Mouse (Mus musculus): ENCODE data around the gene Klhl12. TPM values are rescaled to one million over a fixed set of nuclear protein-coding genes. Genes with fewer than 3 reads are reported as not detected.
"Not testable (repeated sequence)": the region's sequence is repeated elsewhere in the genome, so short reads cannot be mapped to it uniquely, and the experiment has no call there.

Klhl12 gene
- total RNA-seq, 2 experiments from 2014 or later = 11.7 to 14.2 TPM

DNA sequence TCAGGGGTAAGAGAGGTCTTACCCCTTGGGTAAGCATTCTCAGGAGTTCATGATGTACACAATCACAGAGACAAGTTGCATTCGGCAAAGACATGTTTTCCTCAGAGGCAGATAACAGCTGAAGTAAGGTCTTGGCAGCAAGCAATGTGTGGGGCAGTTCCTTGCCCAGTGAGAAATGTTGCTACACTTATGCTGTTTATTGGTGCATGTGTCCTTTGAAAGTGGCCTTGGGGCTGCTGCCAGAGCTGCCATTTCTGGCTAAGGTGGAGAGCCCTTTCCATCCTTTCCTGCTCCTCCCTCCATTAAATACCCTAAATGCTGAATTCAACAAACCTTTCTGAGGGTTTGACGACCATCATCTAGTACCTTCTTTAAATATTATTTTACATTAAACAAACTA is 9.9 kb upstream of the Klhl12 start:
- ATAC-seq (replicated peaks; ENCODE audit: poor library complexity) = no peak

DNA sequence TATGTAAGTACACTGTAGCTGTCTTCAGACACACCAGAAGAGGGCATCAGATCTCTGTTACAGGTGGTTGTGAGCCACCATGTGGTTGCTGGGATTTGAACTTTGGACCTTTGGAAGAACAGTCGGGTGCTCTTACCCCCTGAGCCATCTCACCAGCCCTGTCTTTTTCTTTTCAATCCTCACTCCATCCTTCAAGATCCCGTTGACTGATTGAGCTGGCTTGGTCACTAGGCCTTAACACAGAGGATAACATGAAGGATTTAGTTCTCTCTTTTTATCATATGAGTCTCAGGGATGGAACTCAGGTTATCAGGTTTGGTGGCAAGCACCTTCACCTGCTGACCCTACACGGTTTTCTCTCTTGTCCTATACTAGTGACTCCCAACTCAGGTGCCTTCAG is 6.8 kb upstream of the Klhl12 start:
- not testable (repeated sequence) for ATAC-seq (replicated peaks; ENCODE audit: poor library complexity)

DNA sequence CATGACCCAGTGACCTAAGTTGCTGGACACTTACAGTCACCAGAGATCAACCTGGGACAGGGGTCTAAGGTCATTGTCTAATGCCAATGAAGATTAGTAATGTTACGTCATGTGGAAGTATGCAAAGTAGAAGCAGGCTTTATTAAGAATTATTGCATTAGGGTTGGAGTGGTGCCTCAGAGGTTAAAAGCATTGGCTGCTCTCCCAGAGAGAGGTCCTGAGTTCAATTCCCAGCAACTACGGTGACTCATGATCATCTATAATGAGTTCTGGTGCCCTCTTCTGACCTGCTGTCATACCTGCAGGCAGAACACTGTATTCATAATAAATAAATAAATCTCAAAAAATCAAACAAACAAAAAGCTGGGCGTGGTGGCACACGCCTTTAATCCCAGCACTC is 5.1 kb upstream of the Klhl12 start:
- no peak for ATAC-seq (replicated peaks; ENCODE audit: poor library complexity)

DNA sequence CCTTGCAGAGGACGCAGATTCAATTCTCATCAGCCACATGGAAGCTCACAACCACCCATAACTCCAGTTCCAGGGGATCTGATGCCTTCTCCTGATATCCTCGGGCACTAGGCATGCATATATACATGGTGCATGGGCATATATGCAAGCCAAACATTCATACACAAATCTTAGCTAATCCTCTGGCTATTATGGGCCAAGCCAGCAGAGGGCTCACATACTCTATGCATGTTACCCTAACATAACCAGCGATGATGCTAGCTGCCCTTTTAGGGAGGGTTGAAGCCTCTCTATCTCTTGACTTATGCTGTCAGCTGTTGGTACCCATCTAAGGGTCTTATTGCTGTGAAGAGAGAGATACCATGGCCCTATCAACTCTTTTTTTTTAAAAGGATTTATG is 4.3 kb upstream of the Klhl12 start:
- peak; percentile 74 for ATAC-seq (replicated peaks; ENCODE audit: poor library complexity)

DNA sequence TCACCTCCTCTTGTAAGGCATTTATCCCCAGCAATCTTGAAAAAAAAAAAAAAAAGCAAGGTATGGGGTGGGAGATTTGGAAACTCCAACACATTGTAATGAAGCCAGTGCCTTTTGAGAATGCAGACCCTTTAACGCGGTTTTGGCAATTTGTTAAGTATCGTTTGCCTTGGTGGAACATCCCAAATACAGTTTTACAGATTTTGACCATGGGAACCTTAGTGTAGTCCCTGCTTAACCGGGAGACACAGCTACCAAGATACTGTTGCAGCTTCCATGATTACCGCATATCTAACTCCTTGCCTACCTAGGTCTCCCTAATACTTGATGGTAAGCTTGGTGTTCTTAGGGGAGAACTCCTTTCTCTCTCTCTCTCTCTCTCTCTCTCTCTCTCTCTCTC is 729 bp downstream of the Klhl12 start:
- ATAC-seq (replicated peaks; ENCODE audit: poor library complexity) = no peak

DNA sequence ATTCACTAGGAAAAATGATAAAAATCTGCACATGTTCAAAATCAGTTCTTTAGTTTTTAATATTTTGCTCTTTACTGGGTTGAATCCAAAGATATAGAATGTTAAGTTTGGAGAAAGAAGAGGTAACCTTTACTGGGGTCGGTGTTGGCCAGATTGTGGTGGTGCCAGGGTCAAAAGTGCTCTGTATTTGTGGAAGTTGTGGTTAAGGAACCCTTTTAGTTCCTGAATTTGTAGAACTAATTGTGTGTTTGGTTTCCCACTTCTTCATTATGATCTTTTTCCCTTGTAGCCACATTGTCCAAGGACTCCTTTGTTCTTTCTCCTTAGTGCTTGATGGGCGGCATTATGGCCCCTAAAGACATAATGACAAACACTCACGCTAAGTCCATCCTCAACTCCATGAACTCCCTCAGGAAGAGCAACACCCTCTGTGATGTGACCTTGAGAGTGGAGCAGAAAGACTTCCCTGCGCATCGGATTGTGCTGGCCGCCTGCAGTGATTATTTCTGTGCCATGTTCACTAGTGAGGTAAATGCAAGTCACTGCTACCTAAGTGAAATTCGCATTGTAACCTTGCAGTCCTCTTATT is 2.9 kb downstream of the Klhl12 start:
- ATAC-seq (replicated peaks; ENCODE audit: poor library complexity) = 0 out of 2 replicates have a peak, but pooled peaks have one; percentile 14

DNA sequence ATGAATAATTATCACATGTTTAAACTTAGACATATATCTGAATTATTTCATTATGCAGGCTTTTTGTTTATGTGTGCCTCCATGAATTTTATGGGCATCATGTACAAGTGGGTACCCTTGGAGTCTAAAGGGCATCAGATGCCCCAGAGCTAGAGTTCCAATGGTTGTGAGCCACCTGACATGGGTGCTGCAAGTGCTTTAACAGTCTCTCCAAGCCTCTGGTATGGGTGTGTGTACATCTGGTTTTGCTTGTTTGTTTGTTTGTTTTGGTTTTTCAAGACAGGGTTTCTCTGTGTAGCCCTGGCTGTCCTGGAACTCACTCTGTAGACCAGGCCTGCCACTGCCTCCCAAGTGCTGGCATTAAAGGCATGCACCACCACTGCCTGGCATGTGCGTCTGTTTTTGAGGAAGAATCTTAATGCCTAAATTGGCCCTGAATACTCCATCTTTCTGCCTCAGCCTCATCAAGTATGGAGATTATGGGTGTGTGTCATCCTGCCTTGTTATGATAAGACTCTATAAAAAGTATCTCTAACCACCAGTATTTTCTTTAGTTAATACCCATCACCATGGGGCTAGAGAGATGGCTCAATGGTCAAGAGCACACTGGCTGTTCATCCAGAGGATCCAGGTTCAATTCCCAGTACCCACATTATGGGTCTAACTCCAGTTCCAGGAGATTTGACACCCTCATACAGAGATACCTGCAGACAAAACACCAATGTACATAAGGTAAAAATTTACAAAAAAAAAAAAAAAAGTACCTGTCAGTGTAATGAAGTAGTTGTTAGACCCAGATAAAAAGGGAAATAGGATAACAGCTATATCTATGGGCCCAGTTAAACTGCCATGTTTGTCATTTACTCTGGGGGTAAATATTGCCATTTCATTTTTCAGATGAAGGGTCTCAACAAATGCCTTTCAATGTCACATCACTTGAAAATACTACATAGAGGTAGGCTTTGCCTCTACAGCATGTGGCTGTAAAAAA is 5.3 kb downstream of the Klhl12 start:
- ATAC-seq (replicated peaks; ENCODE audit: poor library complexity) = peak; percentile 91

DNA sequence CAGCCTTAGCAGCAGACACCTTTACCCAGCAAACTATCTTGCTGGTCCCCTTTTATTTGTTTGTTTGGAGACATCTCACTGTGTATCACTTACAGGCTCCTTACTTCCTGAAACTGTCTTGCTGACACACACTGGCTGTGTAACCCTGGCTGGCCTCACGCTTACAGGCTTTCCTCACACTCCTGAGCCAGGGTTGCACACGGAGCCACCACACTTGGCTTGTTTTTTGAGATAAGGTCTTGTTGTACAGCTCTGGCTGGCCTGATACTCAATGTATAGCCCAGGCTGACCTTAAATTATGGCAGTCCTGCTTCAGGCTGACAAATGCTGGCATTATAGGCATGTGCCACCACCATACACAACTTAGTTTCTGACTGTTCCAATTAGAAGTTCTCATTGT is 29.3 kb downstream of the Klhl12 start:
- peak; percentile 85 for ATAC-seq (replicated peaks; ENCODE audit: poor library complexity)

DNA sequence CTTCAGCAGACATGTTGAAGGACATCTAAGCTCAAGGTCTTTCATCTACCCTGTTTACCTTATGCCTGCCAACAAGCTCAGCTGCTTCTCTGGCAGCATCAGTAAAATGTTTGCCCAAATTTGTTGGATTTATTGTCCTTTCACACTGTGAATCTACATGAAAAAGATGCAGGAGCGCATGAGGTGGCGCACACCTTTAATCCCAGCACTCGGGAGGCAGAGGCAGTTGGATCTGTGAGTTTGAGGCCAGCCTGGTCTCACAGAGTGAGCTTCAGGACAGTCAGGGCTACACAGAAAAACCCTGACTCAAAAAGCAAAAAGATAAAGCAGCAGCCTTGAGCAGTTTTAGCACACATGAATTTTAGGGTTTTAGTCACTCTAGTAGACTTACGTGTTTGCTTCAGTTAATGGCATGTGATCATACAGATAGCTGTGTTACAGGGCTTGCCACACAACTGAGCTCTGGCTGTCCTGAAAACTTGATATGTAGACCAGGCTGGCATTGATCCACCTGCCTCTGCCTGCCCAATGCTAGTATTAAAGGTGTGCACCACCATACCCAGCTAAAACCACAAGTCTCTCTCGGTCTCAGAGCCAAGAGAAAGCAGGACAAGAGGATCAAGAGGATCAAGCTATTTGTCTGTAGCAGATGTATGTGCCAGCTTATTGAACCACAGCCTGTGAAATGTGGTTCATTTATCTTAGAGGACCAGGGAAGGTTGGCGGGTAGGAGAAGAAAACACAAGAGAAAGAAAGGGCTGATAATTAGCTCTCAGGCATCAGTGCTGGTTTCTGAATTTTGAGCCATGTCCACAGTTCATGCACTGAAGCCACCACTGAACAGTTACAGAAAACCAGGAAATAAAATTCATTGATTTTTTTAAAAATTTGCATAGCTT is 35.8 kb downstream of the Klhl12 start:
- ATAC-seq (replicated peaks; ENCODE audit: poor library complexity) = peak; percentile 62

DNA sequence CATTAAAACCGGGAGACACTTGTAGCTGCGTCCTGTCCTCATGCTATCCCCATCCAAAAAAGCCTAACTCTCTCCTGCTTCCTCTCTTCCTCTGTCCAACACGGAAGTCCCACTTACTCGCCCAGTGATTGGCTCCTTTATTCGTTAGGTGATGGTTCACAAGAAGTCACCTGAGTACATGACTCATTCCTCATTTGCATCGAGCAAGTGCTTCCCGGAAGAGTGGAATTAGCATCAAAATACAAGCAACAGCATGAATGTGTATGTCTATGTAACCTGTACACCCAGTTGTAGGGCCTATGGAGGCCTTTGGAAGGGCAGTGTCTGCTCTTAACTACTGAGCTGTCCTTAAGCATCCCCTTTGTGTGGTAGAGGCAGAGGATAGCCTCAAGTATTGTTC is 36.9 kb downstream of the Klhl12 start:
- ATAC-seq (replicated peaks; ENCODE audit: poor library complexity) = no peak

DNA sequence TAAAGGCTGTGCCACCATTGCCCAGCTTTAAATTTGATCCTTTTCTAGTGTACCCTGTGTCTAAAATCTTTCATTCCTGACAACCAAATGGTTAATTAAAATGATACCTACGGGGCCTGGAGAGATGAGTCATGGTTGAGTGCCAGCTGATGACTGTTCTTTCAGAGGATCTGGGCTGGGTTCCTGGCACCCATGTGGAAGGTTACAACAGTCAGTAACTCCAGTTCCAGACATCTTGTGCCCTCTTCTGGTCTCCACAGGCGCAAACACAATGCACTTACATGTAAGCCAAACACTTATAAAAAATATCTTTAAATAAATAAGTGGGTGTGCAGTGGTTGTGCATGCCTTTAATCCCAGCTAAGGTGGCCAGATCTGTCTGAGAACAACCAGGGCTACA is 38.2 kb downstream of the Klhl12 start:
- no peak for ATAC-seq (replicated peaks; ENCODE audit: poor library complexity)

DNA sequence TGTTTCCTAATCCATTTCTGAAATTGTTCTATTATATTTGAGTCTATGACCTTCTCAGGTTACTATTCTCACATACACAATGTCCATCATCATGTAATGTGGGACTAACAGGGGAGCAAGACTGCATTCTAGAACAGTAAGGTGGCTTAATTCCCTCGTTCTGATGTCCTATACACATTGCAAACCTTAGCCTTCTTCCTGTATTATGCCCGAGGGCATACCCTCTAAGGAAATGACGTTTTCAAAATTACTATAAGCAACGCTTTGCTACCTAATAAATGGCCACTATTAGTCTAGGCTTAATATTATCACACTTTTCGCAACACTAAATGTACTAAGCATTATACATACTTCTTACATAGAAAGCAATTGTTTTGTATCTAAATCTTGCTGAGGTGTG is 38.6 kb downstream of the Klhl12 start:
- no peak for ATAC-seq (replicated peaks; ENCODE audit: poor library complexity)

DNA sequence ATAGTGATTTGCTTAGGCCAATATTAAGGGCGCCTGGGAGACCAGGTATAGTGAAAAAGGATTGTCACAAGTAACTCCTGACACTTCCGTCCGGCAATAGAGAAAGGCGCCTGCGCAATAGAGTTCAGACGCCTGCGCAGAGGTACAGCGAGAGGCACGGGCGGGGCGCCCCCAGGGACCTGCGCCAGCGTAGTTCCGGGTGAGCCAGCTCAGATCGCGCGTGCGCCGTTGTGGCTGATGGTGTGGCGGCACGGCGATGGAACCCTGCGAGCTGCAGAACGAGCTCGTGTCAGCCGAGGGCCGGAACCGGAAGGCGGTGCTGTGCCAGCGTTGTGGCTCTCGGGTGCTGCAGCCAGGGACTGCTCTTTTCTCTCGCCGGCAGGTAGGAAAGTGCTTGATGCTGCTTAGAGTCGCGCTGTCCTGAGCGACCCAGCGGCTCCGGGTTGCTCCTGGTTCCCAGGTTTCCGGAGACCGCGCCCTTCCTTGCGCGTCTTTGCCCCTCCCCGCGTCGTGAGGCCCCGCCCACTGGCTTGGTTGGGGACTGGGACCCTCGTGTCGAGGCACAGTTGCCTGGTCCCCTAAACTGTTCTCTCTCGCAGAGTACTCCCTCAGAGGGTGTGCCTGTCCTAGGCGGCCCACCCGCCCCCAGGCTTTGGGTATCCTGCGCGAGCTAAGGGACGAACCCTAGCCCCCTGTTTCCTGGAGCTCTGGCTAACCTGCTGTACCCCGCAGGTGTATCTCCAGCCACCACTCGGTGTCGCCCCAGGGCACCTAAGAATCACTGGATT is 39.3 kb downstream of the Klhl12 start, which contains the start of gene Rabif:
Rabif (plus strand) TSS at position 221 of the 788 bp plus-strand sequence.
- peak; percentile 88 for ATAC-seq (replicated peaks; ENCODE audit: poor library complexity)

DNA sequence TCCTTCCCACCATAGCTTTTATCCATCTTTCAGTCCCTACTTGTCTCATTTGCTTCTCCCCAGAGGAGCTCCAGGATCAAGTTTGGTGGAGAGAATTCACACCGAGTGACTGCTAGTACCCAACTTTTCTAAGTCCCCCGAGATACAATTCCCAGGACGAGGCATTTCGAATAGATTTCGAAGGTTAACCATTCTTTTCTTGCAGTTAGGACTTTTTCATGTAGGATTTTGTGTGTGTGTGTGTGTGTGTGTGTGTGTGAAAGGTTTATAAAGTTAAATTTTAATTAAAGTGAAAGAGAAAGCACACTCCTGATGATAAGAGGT is 39.8 kb downstream of the Klhl12 start:
- no peak for ATAC-seq (replicated peaks; ENCODE audit: poor library complexity)

DNA sequence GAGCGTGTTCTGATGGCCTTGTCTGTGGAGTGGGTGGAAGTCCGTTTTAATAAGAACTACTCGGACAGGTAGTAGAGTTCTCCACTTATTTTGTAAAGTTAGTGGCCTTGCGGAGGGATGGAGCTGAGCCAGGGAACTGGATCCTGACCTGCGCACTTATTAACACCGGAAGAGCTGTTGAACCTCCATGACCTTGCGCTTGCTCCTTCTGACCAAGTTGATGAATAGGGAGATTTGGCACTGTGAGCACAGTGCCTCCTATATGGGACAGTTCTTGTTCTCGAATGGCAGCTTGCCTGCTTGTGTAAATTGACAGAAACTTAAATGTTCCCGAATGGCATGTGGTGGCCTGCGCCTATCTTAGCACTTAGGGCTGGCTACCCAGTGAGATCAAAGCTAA is 40.7 kb downstream of the Klhl12 start:
- ATAC-seq (replicated peaks; ENCODE audit: poor library complexity) = no peak

DNA sequence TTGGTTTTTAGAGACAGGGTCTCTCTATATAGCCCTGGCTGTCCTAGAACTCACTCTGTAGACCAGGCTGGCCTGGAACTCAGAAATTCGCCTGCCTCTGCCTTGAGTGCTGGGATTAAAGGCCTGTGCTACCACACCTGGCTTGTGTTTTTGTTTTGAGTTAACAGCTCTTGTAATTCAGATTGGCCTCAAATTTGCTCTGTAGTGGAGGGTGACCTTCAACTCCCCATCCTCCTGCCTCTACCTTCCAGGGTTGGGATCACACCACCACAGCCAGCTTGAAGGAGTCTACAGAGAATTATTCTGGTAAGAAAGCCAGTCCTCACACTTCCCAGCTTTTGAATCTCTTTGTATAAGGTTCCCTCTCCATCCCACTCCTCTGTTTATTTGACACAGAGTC is 45.6 kb downstream of the Klhl12 start:
- ATAC-seq (replicated peaks; ENCODE audit: poor library complexity) = no peak

DNA sequence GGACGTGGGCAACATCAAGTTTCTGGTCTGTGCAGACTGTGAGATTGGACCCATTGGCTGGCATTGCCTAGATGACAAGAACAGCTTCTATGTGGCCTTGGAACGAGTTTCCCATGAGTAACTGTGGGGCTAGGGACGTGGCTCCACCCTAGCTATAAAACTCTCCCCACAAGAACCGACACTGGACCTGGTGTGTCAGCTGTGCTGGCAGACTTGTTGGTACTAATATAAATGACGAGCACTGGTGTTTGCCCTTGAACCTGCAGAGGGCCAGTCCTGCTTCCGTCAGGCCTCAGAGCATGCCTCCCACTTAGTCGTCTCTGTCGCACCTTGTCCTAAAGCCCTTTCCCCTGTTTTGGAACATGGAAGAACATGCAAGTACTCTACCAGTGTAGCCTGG is 50.9 kb downstream of the Klhl12 start:
- ATAC-seq (replicated peaks; ENCODE audit: poor library complexity) = no peak

DNA sequence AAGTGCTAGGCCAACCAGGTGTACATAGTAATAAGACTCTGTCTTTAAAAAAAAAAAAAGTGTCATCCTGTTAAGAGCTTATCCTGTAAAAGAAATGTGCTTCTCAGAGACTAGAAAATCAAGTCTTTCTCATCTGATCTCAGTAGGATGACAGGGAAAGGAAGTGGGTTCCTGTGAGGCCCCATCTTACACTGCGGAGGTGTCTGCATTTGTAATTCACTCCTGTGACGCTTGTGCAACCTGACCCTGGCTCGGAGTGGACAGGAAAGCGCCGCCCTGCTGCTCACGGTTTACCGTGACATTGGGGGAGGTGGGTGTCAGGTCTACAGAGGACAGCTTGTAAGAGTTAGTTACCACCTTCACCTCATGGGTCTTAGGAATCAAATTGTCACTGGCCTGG is 54.7 kb downstream of the Klhl12 start:
- peak; percentile 54 for ATAC-seq (replicated peaks; ENCODE audit: poor library complexity)

DNA sequence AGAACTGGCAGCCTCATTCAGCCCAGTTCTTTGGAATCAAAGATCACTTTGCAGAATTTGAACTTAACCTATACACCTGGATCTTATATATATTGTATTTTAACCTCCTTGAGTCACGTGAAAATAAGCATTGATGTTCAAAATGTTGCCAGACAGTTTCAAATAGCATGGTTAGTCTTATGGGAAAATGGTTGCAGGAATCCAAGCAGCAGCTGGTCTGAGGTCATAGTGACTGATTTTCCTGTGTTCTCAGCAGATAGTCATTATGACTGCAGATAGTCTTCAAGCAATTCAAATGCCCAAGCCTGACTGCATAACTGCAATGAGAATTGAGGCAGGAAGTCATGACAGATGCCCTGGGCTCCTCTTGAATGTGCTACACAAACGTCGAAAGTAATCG is 56.9 kb downstream of the Klhl12 start:
- no peak for ATAC-seq (replicated peaks; ENCODE audit: poor library complexity)

DNA sequence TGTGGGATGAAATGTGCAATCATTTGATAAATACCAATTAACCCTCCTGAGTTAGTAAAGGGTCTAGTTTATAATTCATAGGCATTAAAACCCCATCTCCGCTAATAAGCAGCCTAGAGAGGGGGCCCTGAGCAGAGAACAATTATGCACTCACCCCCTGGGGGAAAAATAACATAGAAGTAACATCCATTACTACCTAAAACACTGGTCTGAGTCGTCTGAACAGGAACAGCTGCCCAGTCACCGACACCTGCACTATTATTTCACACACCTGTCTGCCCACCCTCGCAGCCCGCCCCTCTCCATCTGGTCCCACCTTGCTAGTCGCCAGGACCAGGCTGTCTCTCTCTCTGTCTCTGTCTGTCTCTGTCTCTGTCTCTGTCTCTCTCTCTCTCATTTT is 57.3 kb downstream of the Klhl12 start:
- no peak for ATAC-seq (replicated peaks; ENCODE audit: poor library complexity)
